Mouse (Mus musculus) limb, embryonic 15.5 days (tissue): ENCODE results near the gene Xxylt1. TPM values are rescaled to one million over a fixed set of nuclear protein-coding genes. Genes with fewer than 3 reads are reported as not detected.

Experiments
- ATAC-seq: fragments of 200-750 bp; cut with Nextera tagmentation; 2 replicates; pipeline ENCODE4 v1.8.0; 2017; ENCODE audit warnings: low read depth, moderate TSS enrichment; ENCODE audit not compliant: insufficient number of reproducible peaks, low FRiP score, low TSS enrichment
- H3K27ac ChIP-seq: fragments of 300-500 bp; sonication (generic); 2 replicates; pipeline ENCODE4 v1.5.1; 2015; ENCODE audit warnings: moderate library complexity, mild to moderate bottlenecking, inconsistent platforms
- H3K27me3 ChIP-seq: fragments of 300-500 bp; sonication (generic); 2 replicates; pipeline ENCODE4 v1.6.1; 2015; ENCODE audit warnings: inconsistent platforms
- H3K36me3 ChIP-seq: fragments of 300-500 bp; sonication (generic); 2 replicates; pipeline ENCODE4 v1.6.1; 2015; ENCODE audit warnings: inconsistent platforms
- H3K4me1 ChIP-seq: fragments of 300-500 bp; sonication (generic); 2 replicates; pipeline ENCODE4 v1.6.1; 2015; ENCODE audit warnings: inconsistent platforms
- H3K4me2 ChIP-seq: fragments of 300-500 bp; sonication (generic); 2 replicates; pipeline ENCODE4 v1.6.1; 2015; ENCODE audit warnings: mild to moderate bottlenecking, inconsistent platforms
- H3K4me3 ChIP-seq: fragments of 300-500 bp; sonication (generic); 2 replicates; pipeline ENCODE4 v1.5.1; 2015; ENCODE audit warnings: mild to moderate bottlenecking, inconsistent platforms
- H3K9ac ChIP-seq: fragments of 300-500 bp; sonication (generic); 2 replicates; pipeline ENCODE4 v1.6.1; 2015; ENCODE audit warnings: inconsistent platforms
- H3K9me3 ChIP-seq: fragments of 300-500 bp; sonication (generic); 2 replicates; pipeline ENCODE4 v1.6.1; 2016; ENCODE audit warnings: inconsistent platforms
- WGBS: fragments of 180-500 bp; shearing (Covaris S2); methylation state at CpG from one replicate; pipeline ENCODE4 v1.1.7; 2015; 5-methylcytosine and 5-hydroxymethylcytosine counted together
- polyA plus RNA-seq: library from polyadenylated mRNA; unstranded; fragments of >200 nt; fragmentation: Nextera tagmentation; extraction: Ambion mirVana; gene quantifications from 2 replicates; pipeline ENCODE4 v1.2.1, GENCODE M21; 2015

The Xxylt1 gene
- polyA plus RNA-seq, 1 experiment from 2014 or later, result 17.3 TPM

- ATAC-seq, result no peak
- H3K4me2 ChIP-seq, result no peak overlapping the region
- H3K27ac ChIP-seq, result no peak overlapping the region
- H3K4me3 ChIP-seq, result no peak overlapping the region
- peaks cover 8% of the 10 kb centered on the region; the same call in 1 of the 2 replicates for H3K4me1 ChIP-seq
- no peak overlapping the region for H3K9ac ChIP-seq
- H3K9me3 ChIP-seq, result no peaks in the 10 kb centered on the region
- 82% methylated on average over 6 of the region's 6 CpGs for WGBS
- H3K36me3 ChIP-seq, result no peaks in the 10 kb centered on the region
- H3K27me3 ChIP-seq, result no peaks in the 10 kb centered on the region
Observed at GRCm38 (mm10) chr16:30983699-30984098, 97.5 kb downstream of the Xxylt1 start.

GRCm38 (mm10) chr16:30983281-30983680 lies 98.0 kb downstream of the Xxylt1 start:
- Histone ChIP-seq H3K36me3 (no peaks in the 10 kb centered on the region), H3K9ac (no peak overlapping the region), H3K27ac (no peak overlapping the region), H3K4me1 (peaks cover 8% of the 10 kb centered on the region; the same call in 1 of the 2 replicates), H3K27me3 (no peaks in the 10 kb centered on the region), H3K4me2 (no peak overlapping the region), H3K9me3 (no peaks in the 10 kb centered on the region), H3K4me3 (no peak overlapping the region)
- 63% methylated on average over 4 of the region's 4 CpGs for WGBS
- ATAC-seq, result no peak

DNA sequence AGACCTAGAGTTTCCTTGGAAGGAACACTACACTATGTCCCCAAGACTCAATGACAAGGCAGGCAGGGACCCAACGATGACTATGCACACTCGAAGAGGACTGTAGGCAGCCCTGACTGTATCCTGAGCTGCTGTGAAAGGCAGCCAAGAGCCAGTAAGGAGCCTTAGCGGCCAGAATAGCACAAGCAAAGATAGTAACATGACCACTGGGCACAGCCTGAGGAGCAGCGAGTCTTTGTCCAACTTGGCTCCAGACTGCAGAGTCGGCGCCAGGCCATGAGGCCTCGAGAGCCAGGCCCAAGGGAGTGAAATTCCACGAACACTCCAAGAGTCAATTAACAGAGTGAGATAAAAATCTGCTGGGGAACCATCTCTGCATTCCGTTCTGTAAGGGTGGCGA lies 99.9 kb downstream of the Xxylt1 start:
- WGBS, result 74% methylated on average over 10 of the region's 10 CpGs
- no peaks in the 10 kb centered on the region for H3K36me3 ChIP-seq

GRCm38 (mm10) chr16:30979905-30980304 lies 101.3 kb downstream of the Xxylt1 start:
- WGBS, result 86% methylated on average over 11 of the region's 11 CpGs

More for the DNA sequence above, 99.9 kb downstream of the Xxylt1 start:
- no peaks in the 10 kb centered on the region for H3K9me3 ChIP-seq
- H3K27me3 ChIP-seq, result no peaks in the 10 kb centered on the region
- peaks cover 19% of the 10 kb centered on the region for H3K4me1 ChIP-seq
- no peak for ATAC-seq
- H3K9ac ChIP-seq, result no peak overlapping the region
- no peak overlapping the region for H3K4me2 ChIP-seq
- no peak overlapping the region for H3K4me3 ChIP-seq
- H3K27ac ChIP-seq, result peak overlapping the region; percentile 1; the same call in 1 of the 2 replicates

GRCm38 (mm10) chr16:30977728-30978127 lies 103.5 kb downstream of the Xxylt1 start:
- H3K27ac ChIP-seq, result no peak overlapping the region
- peaks cover 23% of the 10 kb centered on the region for H3K4me1 ChIP-seq
- H3K27me3 ChIP-seq, result no peaks in the 10 kb centered on the region
- H3K36me3 ChIP-seq, result no peaks in the 10 kb centered on the region
- no peak overlapping the region for H3K4me2 ChIP-seq
- WGBS, result 64% methylated on average over 6 of the region's 6 CpGs
- no peak overlapping the region for H3K4me3 ChIP-seq
- H3K9ac ChIP-seq, result no peak overlapping the region
- no peaks in the 10 kb centered on the region for H3K9me3 ChIP-seq
- ATAC-seq, result no peak

More at GRCm38 (mm10) chr16:30979905-30980304, 101.3 kb downstream of the Xxylt1 start:
- ATAC-seq, result no peak
- no peak overlapping the region for H3K4me2 ChIP-seq
- no peaks in the 10 kb centered on the region for H3K27me3 ChIP-seq
- no peak overlapping the region for H3K4me3 ChIP-seq
- H3K9me3 ChIP-seq, result no peaks in the 10 kb centered on the region
- H3K4me1 ChIP-seq, result peaks cover 16% of the 10 kb centered on the region
- H3K9ac ChIP-seq, result no peak overlapping the region
- no peaks in the 10 kb centered on the region for H3K36me3 ChIP-seq
- H3K27ac ChIP-seq, result no peak overlapping the region

DNA sequence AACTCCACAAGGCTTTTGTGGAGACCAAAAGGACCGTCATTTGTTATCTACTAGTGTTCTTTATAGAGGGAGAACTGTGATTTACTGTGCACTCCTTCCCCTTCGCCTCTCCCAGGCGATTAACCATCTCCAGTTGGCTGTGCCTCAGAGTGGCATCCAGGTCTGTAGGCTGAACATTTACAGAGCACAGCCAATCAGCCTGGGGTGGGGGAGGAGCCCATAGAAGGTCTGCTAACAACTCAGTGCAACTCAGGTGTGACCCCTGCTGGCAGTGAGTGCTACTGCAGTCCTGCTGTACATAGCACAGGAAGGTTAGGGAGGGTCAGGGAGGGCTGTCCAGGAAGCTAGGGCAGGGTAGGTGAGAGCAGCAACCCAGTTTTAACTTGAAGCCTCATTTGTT lies 104.0 kb downstream of the Xxylt1 start:
- peak; percentile 79 for ATAC-seq
- Histone ChIP-seq H3K36me3 (no peaks in the 10 kb centered on the region), H3K27me3 (no peaks in the 10 kb centered on the region), H3K9ac (no peak overlapping the region), H3K9me3 (no peaks in the 10 kb centered on the region), H3K4me2 (no peak overlapping the region), H3K27ac (no peak overlapping the region), H3K4me1 (peaks cover 25% of the 10 kb centered on the region), H3K4me3 (no peak overlapping the region)
- under 1% methylated on average over 3 of the region's 3 CpGs for WGBS

GRCm38 (mm10) chr16:30974549-30974948 lies 106.7 kb downstream of the Xxylt1 start:
- no peak overlapping the region for H3K27ac ChIP-seq
- no peaks in the 10 kb centered on the region for H3K27me3 ChIP-seq
- H3K4me3 ChIP-seq, result no peak overlapping the region
- H3K4me1 ChIP-seq, result peaks cover 26% of the 10 kb centered on the region
- H3K4me2 ChIP-seq, result no peak overlapping the region
- H3K9me3 ChIP-seq, result no peaks in the 10 kb centered on the region
- no peak for ATAC-seq
- 90% methylated on average over 12 of the region's 12 CpGs for WGBS
- no peaks in the 10 kb centered on the region for H3K36me3 ChIP-seq
- H3K9ac ChIP-seq, result no peak overlapping the region

- no peak for ATAC-seq
- Histone ChIP-seq H3K4me1 (peaks cover 29% of the 10 kb centered on the region), H3K36me3 (no peaks in the 10 kb centered on the region), H3K4me3 (no peak overlapping the region), H3K9ac (no peak overlapping the region), H3K4me2 (no peak overlapping the region), H3K9me3 (no peaks in the 10 kb centered on the region), H3K27me3 (no peaks in the 10 kb centered on the region), H3K27ac (no peak overlapping the region)
- 62% methylated on average over 6 of the region's 6 CpGs for WGBS
Observed at GRCm38 (mm10) chr16:30973416-30973815, 107.8 kb downstream of the Xxylt1 start.

DNA sequence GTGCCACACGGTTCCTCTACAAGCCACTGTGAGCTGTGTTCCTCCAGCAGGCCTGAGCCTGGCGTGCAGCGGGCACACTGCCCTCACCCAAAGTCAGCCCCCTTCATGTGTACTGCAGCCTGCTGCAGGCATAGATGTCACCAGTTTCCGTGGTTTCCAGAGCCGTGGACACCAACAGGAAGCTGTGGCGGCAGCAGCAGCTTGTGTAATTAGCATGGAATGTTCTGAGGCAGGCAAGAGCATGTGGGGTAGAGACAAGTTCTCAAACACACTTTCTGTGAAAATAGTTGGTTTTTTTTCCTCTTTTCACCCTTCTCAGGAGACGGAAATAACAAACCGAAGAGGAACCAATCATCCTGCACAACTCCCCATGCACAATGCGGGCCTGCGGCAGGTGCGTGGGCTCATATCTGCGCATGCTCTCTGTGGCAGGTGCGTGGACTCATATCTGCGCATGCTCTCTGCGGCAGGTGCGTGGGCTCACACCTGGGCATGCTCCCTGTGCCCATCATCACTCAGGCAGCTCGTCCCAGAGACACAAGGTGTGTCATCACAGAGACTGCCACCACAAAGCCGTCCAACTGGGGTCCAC lies 109.2 kb downstream of the Xxylt1 start:
- H3K9me3 ChIP-seq, result no peaks in the 10 kb centered on the region
- no peak overlapping the region for H3K4me2 ChIP-seq
- no peak overlapping the region for H3K27ac ChIP-seq
- H3K4me3 ChIP-seq, result no peak overlapping the region
- H3K9ac ChIP-seq, result no peak overlapping the region
- no peaks in the 10 kb centered on the region for H3K36me3 ChIP-seq
- ATAC-seq, result 0 out of 2 replicates have a peak, but pooled peaks have one; percentile 23
- no peaks in the 10 kb centered on the region for H3K27me3 ChIP-seq
- 75% methylated on average over 18 of the region's 18 CpGs for WGBS
- peaks cover 23% of the 10 kb centered on the region for H3K4me1 ChIP-seq

DNA sequence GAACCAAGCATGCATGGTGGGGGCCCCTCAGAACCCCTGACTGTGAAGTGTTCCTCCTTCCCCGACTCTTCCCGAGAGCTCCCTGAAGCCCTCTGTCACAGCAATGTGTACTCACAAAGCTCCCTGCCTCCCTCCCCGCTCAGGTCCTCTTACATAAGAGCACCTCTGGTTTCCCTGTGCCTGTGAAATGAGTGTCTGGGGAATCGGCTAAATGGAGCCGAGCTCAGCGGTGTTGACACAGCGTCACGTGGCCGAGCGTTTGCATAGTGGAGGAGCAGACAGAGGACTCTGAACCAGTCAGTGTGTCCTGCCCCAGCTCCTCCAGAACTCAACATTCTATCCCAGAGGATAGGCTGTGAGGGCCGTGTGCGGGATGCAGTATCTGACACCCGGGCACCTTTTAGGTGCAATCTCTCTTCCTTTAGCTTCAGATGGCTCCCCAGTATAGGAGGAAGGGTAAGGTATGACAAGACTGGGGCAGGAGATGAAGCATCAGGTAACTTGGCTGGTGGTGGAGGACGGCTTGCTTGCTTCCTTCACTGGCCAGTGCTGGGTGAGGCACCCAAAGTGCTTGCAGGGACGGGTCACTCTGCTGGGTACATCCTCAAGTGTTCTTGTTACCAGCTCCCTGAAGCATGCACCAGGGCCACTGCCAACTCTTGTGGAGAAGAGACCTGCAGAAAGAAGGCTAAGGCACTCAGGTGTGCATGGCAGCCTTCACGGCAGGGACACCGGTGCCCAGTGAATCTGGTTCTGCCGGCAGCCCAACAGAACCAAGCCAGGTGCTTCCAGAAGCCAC lies 111.8 kb downstream of the Xxylt1 start:
- no peaks in the 10 kb centered on the region for H3K27me3 ChIP-seq
- no peaks in the 10 kb centered on the region for H3K36me3 ChIP-seq
- H3K9me3 ChIP-seq, result no peaks in the 10 kb centered on the region
- 70% methylated on average over 18 of the region's 18 CpGs for WGBS
- peaks cover 18% of the 10 kb centered on the region for H3K4me1 ChIP-seq
- H3K4me2 ChIP-seq, result no peak overlapping the region
- H3K27ac ChIP-seq, result no peak overlapping the region
- H3K9ac ChIP-seq, result 0 out of 2 replicates have a peak overlapping the region, but pooled peaks have one; percentile 5
- ATAC-seq, result no peak
- no peak overlapping the region for H3K4me3 ChIP-seq

GRCm38 (mm10) chr16:30968402-30969151 lies 112.7 kb downstream of the Xxylt1 start:
- no peak for ATAC-seq
- peaks cover 17% of the 10 kb centered on the region for H3K4me1 ChIP-seq
- H3K4me2 ChIP-seq, result no peak overlapping the region

DNA sequence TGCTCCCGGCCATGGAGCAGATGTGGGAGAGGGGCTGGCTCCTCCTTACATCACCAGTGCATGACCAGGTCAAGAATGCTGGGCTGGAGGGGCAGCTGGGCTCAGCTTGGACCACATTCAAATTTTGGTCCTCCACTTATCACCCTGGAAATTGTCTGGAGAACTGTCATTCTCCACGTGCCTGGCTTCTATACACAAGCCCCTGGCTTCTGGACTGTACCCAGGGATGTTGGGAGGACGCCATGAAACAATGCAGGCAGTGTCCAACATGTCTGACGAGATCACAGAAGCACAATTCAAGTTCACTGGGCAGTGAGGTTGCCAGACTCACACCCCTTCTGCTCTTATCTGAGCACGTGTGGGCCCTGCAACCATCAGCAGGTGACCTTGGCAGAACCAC lies 114.5 kb downstream of the Xxylt1 start:
- Histone ChIP-seq H3K9ac (no peak overlapping the region), H3K27ac (no peak overlapping the region), H3K27me3 (no peaks in the 10 kb centered on the region), H3K4me3 (no peak overlapping the region), H3K36me3 (no peaks in the 10 kb centered on the region), H3K9me3 (no peaks in the 10 kb centered on the region), H3K4me2 (no peak overlapping the region), H3K4me1 (peaks cover 4% of the 10 kb centered on the region)
- ATAC-seq, result no peak
- WGBS, result 69% methylated on average over 5 of the region's 5 CpGs

More at GRCm38 (mm10) chr16:30968402-30969151, 112.7 kb downstream of the Xxylt1 start:
- Histone ChIP-seq H3K9ac (no peak overlapping the region), H3K4me3 (no peak overlapping the region), H3K36me3 (no peaks in the 10 kb centered on the region), H3K9me3 (no peaks in the 10 kb centered on the region), H3K27ac (no peak overlapping the region), H3K27me3 (no peaks in the 10 kb centered on the region)
- 81% methylated on average over 7 of the region's 7 CpGs for WGBS
